Mouse (Mus musculus) forebrain, embryonic 13.5 days (tissue): ENCODE measurements at regions not wholly inside any gene's neighbourhood (a gene's known extent, or its start where the extent isn't known, plus 50 kb on each side); places are given as distances from the start of the nearest gene placed in this dataset.

ENCODE experiments used
- ATAC-seq: fragments of 200-750 bp; cut with Nextera tagmentation; 2 replicates; pipeline ENCODE4 v1.8.0; 2017
- H3K27ac ChIP-seq: fragments of 300-500 bp; sonication (generic); 2 replicates; pipeline ENCODE4 v1.5.1; 2015; ENCODE audit warnings: inconsistent platforms, mild to moderate bottlenecking, moderate library complexity
- H3K27me3 ChIP-seq: fragments of 300-500 bp; sonication (generic); 2 replicates; pipeline ENCODE4 v1.6.1; 2015; ENCODE audit warnings: mild to moderate bottlenecking, inconsistent platforms
- H3K36me3 ChIP-seq: fragments of 300-500 bp; sonication (generic); 2 replicates; pipeline ENCODE4 v1.6.1; 2015; ENCODE audit warnings: mild to moderate bottlenecking, inconsistent platforms; ENCODE audit not compliant: poor library complexity, severe bottlenecking
- H3K4me1 ChIP-seq: fragments of 300-500 bp; sonication (generic); 2 replicates; pipeline ENCODE4 v1.6.1; 2015; ENCODE audit warnings: inconsistent platforms
- H3K4me2 ChIP-seq: fragments of 300-500 bp; sonication (generic); 2 replicates; pipeline ENCODE4 v1.6.1; 2015; ENCODE audit warnings: inconsistent platforms, mild to moderate bottlenecking, moderate library complexity
- H3K4me3 ChIP-seq: fragments of 300-500 bp; sonication (generic); 2 replicates; pipeline ENCODE4 v1.5.1; 2015; ENCODE audit warnings: mild to moderate bottlenecking, inconsistent platforms
- H3K9ac ChIP-seq: fragments of 300-500 bp; sonication (generic); 2 replicates; pipeline ENCODE4 v1.6.1; 2015; ENCODE audit warnings: mild to moderate bottlenecking, inconsistent platforms
- H3K9me3 ChIP-seq: fragments of 300-500 bp; sonication (generic); replicated peaks from 2 replicates; pipeline ENCODE4 v1.6.1; 2016; ENCODE audit warnings: inconsistent platforms
- WGBS: fragments of 180-500 bp; shearing (Covaris S2); methylation state at CpG from one replicate; pipeline ENCODE4 v1.1.7; 2015; 5-methylcytosine and 5-hydroxymethylcytosine counted together

DNA sequence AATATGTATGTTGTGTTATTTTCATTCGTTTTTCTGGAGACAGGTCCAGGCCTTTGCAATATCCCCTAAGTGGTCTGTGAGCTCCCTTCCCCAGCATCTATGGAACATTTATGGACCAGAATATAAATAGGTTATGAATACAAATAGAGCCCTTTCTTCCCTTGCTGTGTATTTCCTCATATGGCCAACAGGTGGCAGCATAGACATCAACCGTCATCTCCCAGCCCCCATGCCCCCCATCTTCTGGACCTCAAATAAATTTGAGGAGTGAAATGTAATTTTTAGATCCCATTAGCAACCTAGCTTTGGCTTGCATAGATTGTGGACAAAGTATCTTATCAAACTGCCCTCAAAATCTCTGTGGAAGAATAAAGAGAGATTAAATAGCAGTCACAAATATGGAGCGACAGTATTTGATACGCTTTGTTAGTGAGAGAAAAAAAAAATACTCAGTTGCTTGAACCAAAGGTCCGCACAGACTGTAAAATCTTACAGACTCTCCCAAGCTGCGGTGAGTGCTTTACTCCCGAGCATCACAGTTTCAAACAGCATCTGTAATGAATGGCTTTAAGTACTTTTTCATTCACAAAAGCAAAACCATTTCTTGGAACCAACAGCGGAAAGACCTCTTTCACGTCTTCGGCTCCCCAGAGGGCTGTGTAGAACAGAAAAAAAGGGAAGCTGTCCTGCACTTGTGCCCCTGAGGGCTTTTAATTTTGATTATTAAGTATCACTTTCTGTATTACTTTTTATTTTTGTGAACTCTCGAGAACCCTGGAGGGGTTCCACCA lies 101.6 kb downstream of the Zfp281 start:
- ATAC-seq = no peak
- no peak overlapping the region for H3K4me2 ChIP-seq

GRCm38 (mm10) chr1:136727868-136728631 lies 103.3 kb downstream of the Zfp281 start:
- no peaks in the 10 kb centered on the region for H3K9me3 ChIP-seq
- H3K4me2 ChIP-seq = no peak overlapping the region
- H3K9ac ChIP-seq = no peak overlapping the region
- peaks cover 9% of the 10 kb centered on the region; the same call in 1 of the 2 replicates for H3K4me1 ChIP-seq
- H3K36me3 ChIP-seq = no peaks in the 10 kb centered on the region
- H3K27me3 ChIP-seq = peaks cover 2% of the 10 kb centered on the region; the same call in 1 of the 2 replicates
- ATAC-seq = no peak
- no peak overlapping the region for H3K4me3 ChIP-seq
- 11% methylated on average over 7 of the region's 7 CpGs for WGBS
- H3K27ac ChIP-seq = no peak overlapping the region

More for the DNA sequence above, 101.6 kb downstream of the Zfp281 start:
- no peaks in the 10 kb centered on the region for H3K9me3 ChIP-seq
- H3K4me3 ChIP-seq = no peak overlapping the region
- no peak overlapping the region for H3K9ac ChIP-seq
- WGBS = 54% methylated on average over 11 of the region's 11 CpGs
- H3K36me3 ChIP-seq = no peaks in the 10 kb centered on the region
- peaks cover 9% of the 10 kb centered on the region; the same call in 1 of the 2 replicates for H3K4me1 ChIP-seq
- H3K27me3 ChIP-seq = peaks cover 3% of the 10 kb centered on the region; the same call in 1 of the 2 replicates
- no peak overlapping the region for H3K27ac ChIP-seq

DNA sequence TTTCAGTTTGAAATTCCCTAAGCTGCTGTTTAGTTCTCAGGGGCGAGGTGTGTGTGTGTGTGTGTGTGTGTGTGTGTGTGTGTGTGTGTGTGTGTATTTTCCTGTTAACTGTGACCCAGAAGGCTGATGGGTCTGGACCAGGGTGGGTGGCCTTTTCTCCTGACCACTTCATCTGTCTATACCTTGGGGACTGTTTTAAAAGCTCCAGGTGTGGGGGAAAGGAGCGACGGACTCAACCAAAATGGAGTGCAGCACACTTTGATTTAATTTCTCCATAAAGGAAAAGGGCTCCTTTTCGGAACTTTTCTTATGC lies 103.9 kb downstream of the Zfp281 start:
- H3K9me3 ChIP-seq = no peaks in the 10 kb centered on the region
- no peak overlapping the region for H3K9ac ChIP-seq
- WGBS = 78% methylated on average over 4 of the region's 4 CpGs
- no peaks in the 10 kb centered on the region; the same call in 1 of the 2 replicates for H3K27me3 ChIP-seq
- no peak overlapping the region for H3K4me3 ChIP-seq
- ATAC-seq = no peak
- no peak overlapping the region for H3K27ac ChIP-seq
- peaks cover 9% of the 10 kb centered on the region; the same call in 1 of the 2 replicates for H3K4me1 ChIP-seq
- no peak overlapping the region for H3K4me2 ChIP-seq
- no peaks in the 10 kb centered on the region for H3K36me3 ChIP-seq

- 59% methylated on average over 11 of the region's 11 CpGs for WGBS
- H3K27ac ChIP-seq = no peak overlapping the region
- H3K36me3 ChIP-seq = no peaks in the 10 kb centered on the region
- no peak overlapping the region for H3K4me3 ChIP-seq
- peaks cover 9% of the 10 kb centered on the region; the same call in 1 of the 2 replicates for H3K4me1 ChIP-seq
- ATAC-seq = no peak
- no peak overlapping the region for H3K4me2 ChIP-seq
- no peaks in the 10 kb centered on the region for H3K9me3 ChIP-seq
- no peak overlapping the region for H3K9ac ChIP-seq
- H3K27me3 ChIP-seq = no peaks in the 10 kb centered on the region; the same call in 1 of the 2 replicates
These were observed 105.9 kb downstream of the Zfp281 start for GRCm38 (mm10) chr1:136730638-136731037.

DNA sequence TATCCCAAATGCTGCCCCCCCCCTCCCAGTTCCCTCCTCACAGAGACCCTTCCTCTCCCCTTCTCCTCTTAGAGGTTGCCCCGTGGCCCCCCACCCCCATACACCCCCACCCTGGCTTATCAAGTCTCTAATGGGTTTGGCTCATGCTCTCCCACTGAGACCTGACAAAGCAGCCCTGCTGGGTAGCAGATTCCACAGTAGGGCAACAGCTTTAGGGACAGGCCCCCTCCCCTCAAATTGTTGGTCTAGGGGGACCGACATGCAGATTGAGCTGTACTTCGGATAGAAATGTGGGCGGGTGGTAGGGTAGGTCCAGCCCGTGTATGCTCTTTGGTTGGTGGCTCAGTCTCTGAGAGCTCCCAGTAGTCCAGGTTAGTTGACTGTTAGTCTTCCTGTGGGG lies 113.3 kb downstream of the Zfp281 start:
- H3K36me3 ChIP-seq = no peaks in the 10 kb centered on the region
- H3K9ac ChIP-seq = no peak overlapping the region
- WGBS = 16% methylated on average over 4 of the region's 5 CpGs
- no peaks in the 10 kb centered on the region for H3K4me1 ChIP-seq
- no peak overlapping the region for H3K27ac ChIP-seq
- ATAC-seq = no peak
- H3K27me3 ChIP-seq = no peaks in the 10 kb centered on the region
- H3K4me2 ChIP-seq = no peak overlapping the region
- no peak overlapping the region for H3K4me3 ChIP-seq
- H3K9me3 ChIP-seq = no peaks in the 10 kb centered on the region

GRCm38 (mm10) chr1:136739486-136739885 lies 114.8 kb downstream of the Zfp281 start:
- no peak overlapping the region for H3K4me2 ChIP-seq
- no peak overlapping the region for H3K4me3 ChIP-seq
- no peaks in the 10 kb centered on the region for H3K27me3 ChIP-seq
- no peaks in the 10 kb centered on the region for H3K36me3 ChIP-seq
- no peaks in the 10 kb centered on the region for H3K4me1 ChIP-seq
- H3K27ac ChIP-seq = no peak overlapping the region
- no peak overlapping the region for H3K9ac ChIP-seq
- no peaks in the 10 kb centered on the region for H3K9me3 ChIP-seq
- 76% methylated on average over 5 of the region's 5 CpGs for WGBS
- ATAC-seq = no peak

DNA sequence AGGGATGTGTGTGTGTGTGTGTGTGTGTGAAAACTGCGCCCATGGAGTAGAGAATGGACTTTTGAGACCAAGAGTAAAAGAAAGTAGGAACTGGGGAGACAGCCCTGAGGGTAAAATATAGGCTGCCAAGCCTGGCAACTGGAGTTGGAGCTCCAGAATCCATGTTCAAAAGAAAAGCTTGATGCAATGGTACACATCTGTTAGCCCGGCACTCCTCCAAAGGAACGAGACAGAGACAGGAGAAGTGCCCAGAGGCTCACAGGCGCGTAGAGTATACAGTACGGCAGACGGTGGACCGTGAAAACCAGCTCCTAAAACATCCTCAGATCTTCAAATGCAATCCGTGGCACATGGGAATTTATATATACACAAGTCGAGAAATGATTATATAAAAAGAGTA lies 116.4 kb downstream of the Zfp281 start:
- no peak overlapping the region for H3K9ac ChIP-seq
- no peaks in the 10 kb centered on the region for H3K9me3 ChIP-seq
- no peak for ATAC-seq
- WGBS = 91% methylated on average over 10 of the region's 10 CpGs
- H3K4me2 ChIP-seq = no peak overlapping the region
- no peaks in the 10 kb centered on the region for H3K27me3 ChIP-seq
- H3K27ac ChIP-seq = no peak overlapping the region
- no peaks in the 10 kb centered on the region for H3K36me3 ChIP-seq
- H3K4me1 ChIP-seq = no peaks in the 10 kb centered on the region
- no peak overlapping the region for H3K4me3 ChIP-seq

- Histone ChIP-seq H3K27ac (no peak overlapping the region), H3K9me3 (no peaks in the 10 kb centered on the region), H3K4me1 (no peaks in the 10 kb centered on the region), H3K4me2 (no peak overlapping the region), H3K27me3 (no peaks in the 10 kb centered on the region), H3K9ac (no peak overlapping the region), H3K36me3 (no peaks in the 10 kb centered on the region), H3K4me3 (no peak overlapping the region)
- 53% methylated on average over 8 of the region's 8 CpGs for WGBS
- ATAC-seq = no peak
These were observed 124.5 kb downstream of the Zfp281 start for GRCm38 (mm10) chr1:136749188-136749587.

DNA sequence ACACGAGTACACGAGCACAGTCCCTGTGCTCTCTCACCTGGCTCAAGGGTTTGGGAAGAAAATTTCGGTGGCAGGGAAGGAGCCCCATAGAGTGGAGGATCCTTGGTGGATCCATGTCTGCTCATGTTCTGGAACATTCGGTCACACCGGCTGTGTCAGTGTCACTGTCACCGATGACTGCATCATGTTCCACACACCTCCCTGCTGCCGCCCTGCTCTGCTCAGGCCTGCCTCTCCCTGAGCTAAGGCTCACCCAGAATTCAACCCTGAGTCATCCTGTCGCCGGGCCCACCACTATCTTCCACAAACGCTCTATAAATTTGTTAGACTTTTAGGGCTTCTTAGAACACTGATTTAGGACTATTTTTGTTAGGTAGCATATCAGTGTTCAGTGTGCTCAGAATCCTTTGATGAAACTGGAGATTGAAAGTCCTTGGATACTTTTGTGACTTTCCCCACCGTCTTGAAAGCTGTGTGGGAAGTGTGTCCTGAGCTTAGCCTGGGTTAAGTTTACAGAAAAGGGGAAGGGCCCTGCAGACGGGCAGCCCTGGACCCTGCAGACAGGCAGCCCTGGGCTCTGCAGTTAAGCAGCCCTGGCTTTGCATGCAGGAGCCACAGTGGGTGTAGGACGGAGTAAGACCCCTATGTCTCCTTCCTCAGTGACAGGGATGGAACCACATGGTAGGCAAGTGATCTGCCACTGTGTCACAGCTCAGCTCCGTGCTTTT lies 126.9 kb downstream of the Zfp281 start:
- no peak for ATAC-seq
- no peak overlapping the region for H3K4me2 ChIP-seq
- no peaks in the 10 kb centered on the region for H3K27me3 ChIP-seq
- H3K9me3 ChIP-seq = no peaks in the 10 kb centered on the region
- H3K36me3 ChIP-seq = no peaks in the 10 kb centered on the region
- no peak overlapping the region for H3K4me3 ChIP-seq
- H3K4me1 ChIP-seq = no peaks in the 10 kb centered on the region
- WGBS = 84% methylated on average over 14 of the region's 14 CpGs
- no peak overlapping the region for H3K9ac ChIP-seq
- no peak overlapping the region for H3K27ac ChIP-seq

- ATAC-seq = no peak
- no peaks in the 10 kb centered on the region for H3K4me1 ChIP-seq
These were observed 129.6 kb downstream of the Zfp281 start for GRCm38 (mm10) chr1:136754286-136754685.

DNA sequence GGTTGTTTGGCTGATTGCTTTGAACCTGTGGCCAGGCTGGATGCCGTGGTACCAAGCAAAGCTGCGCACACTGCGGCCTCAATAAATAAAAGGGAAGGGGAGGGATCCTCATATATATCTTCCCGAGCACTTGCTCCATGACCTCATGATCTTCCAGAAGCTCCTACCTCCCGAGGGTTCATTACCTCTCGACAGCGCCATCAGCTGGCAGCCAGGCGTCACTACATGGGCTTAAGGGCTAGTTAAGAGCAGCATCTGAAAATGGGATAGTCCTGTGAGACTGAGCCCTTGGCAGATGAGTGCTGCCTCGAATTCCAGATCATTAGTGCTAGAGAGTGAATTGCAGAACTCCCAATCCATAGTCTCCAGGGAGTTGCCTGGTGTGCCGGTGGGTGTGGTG lies 134.0 kb downstream of the Zfp281 start:
- no peak for ATAC-seq
- H3K4me1 ChIP-seq = no peaks in the 10 kb centered on the region
- 69% methylated on average over 10 of the region's 10 CpGs for WGBS

More at GRCm38 (mm10) chr1:136754286-136754685, 129.6 kb downstream of the Zfp281 start:
- no peaks in the 10 kb centered on the region for H3K9me3 ChIP-seq
- 92% methylated on average over 6 of the region's 6 CpGs for WGBS
- no peaks in the 10 kb centered on the region for H3K36me3 ChIP-seq
- no peak overlapping the region for H3K4me3 ChIP-seq
- no peak overlapping the region for H3K4me2 ChIP-seq
- H3K9ac ChIP-seq = no peak overlapping the region
- H3K27ac ChIP-seq = no peak overlapping the region
- H3K27me3 ChIP-seq = no peaks in the 10 kb centered on the region

DNA sequence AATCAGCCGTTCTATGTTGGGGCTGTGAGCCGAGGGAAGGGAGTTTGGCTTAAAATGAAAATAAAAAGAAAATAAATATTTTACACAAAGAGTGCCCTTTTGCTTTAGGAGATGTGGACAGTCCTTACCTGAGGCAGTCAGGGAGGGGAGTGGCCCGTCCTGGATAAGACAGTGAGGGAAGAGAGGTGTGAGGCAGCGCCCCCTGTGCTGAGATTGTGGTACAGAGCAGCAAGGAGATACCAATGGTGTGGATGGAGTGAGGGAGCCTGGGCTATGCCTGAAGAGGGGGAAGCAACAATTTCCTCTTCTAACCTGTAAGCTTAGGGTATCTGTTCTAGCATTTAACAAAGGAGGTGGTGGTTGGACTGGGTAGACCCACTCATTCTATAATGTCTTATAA lies 134.5 kb downstream of the Zfp281 start:
- no peak overlapping the region for H3K9ac ChIP-seq
- H3K36me3 ChIP-seq = no peaks in the 10 kb centered on the region
- H3K27me3 ChIP-seq = no peaks in the 10 kb centered on the region
- no peak overlapping the region for H3K27ac ChIP-seq
- WGBS = 74% methylated on average over 4 of the region's 4 CpGs
- no peak overlapping the region for H3K4me3 ChIP-seq
- ATAC-seq = no peak
- no peaks in the 10 kb centered on the region for H3K4me1 ChIP-seq
- H3K9me3 ChIP-seq = no peaks in the 10 kb centered on the region
- H3K4me2 ChIP-seq = no peak overlapping the region

More for the DNA sequence above, 134.0 kb downstream of the Zfp281 start:
- H3K27ac ChIP-seq = no peak overlapping the region
- no peaks in the 10 kb centered on the region for H3K9me3 ChIP-seq
- no peak overlapping the region for H3K9ac ChIP-seq
- no peaks in the 10 kb centered on the region for H3K36me3 ChIP-seq
- H3K4me2 ChIP-seq = no peak overlapping the region
- no peaks in the 10 kb centered on the region for H3K27me3 ChIP-seq
- H3K4me3 ChIP-seq = no peak overlapping the region
